Mouse (Mus musculus) C2C12 (cell line): Measurements from ENCODE around the gene Nat10. TPM values are rescaled to one million over a fixed set of nuclear protein-coding genes. Genes with fewer than 3 reads are reported as not detected.

Experiments used
- H3K27me3 ChIP-seq: one replicate; pipeline ENCODE4 v1.6.1; 2011; ENCODE audit not compliant: control insufficient read depth, insufficient read depth, insufficient read length
- H3K36me3 ChIP-seq: one replicate; pipeline ENCODE4 v1.6.1; 2011; ENCODE audit not compliant: control insufficient read depth, insufficient read depth
- H3K4me3 ChIP-seq: one replicate; pipeline ENCODE4 v1.5.1; 2011; ENCODE audit warnings: mild to moderate bottlenecking, control low read depth; ENCODE audit not compliant: poor library complexity, insufficient read depth, severe bottlenecking
- H3K79me2 ChIP-seq: one replicate; pipeline ENCODE4 v1.6.1; 2011; ENCODE audit not compliant: control insufficient read depth, insufficient read depth
- H3K79me3 ChIP-seq: one replicate; pipeline ENCODE4 v1.6.1; 2011; ENCODE audit warnings: low read depth, control low read depth
- H3ac ChIP-seq: one replicate; pipeline ENCODE3; 2011; ENCODE audit warnings: low read depth; ENCODE audit not compliant: control insufficient read depth, insufficient read length
- CEBPB ChIP-seq: IDR thresholded peaks from one replicate; pipeline ENCODE4 v1.6.1; 2011; ENCODE audit warnings: low read depth, mild to moderate bottlenecking, control low read depth, moderate library complexity
- CTCF ChIP-seq: IDR thresholded peaks from one replicate; pipeline ENCODE4 v1.5.1; 2011; ENCODE audit not compliant: control insufficient read depth, insufficient read depth, insufficient read length
- FOSL1 ChIP-seq: IDR thresholded peaks from one replicate; pipeline ENCODE4 v1.8.0; 2011; ENCODE audit warnings: mild to moderate bottlenecking, low read length; ENCODE audit not compliant: poor library complexity, insufficient read depth, severe bottlenecking
- MAX ChIP-seq: IDR thresholded peaks from one replicate; pipeline ENCODE4 v1.6.1; 2011; ENCODE audit warnings: mild to moderate bottlenecking, control low read depth
- MYOD1 ChIP-seq: IDR thresholded peaks from one replicate; pipeline ENCODE4 v1.6.1; 2011; ENCODE audit warnings: low read depth; ENCODE audit not compliant: control insufficient read depth, insufficient read length
- MYOG ChIP-seq: IDR thresholded peaks from one replicate; pipeline ENCODE4 v1.6.1; 2011; ENCODE audit not compliant: control insufficient read depth, insufficient read length; ENCODE audit errors: extremely low read depth
- USF1 ChIP-seq: IDR thresholded peaks from one replicate; pipeline ENCODE4 v1.6.1; 2011; ENCODE audit warnings: low read depth, mild to moderate bottlenecking, control low read depth, moderate library complexity
- polyA plus RNA-seq: library from polyadenylated mRNA; unstranded; fragments of >200 nt; fragmentation: generic; extraction: Trizol; gene quantifications from one replicate; pipeline ENCODE4 v1.2.1, GENCODE M21; 2012; ENCODE audit warnings: missing spikeins

Gene Nat10
- polyA plus RNA-seq, 1 experiment = 28.0 TPM

GRCm38 (mm10) chr2:103749091-103749490 lies 12.0 kb downstream of the Nat10 start:
- peaks cover 91% of the 10 kb centered on the region for H3K36me3 ChIP-seq
- H3K79me3 ChIP-seq = no peaks in the 10 kb centered on the region
- no peak overlapping the region for H3K4me3 ChIP-seq
- no peaks in the 10 kb centered on the region for H3K27me3 ChIP-seq
- no peaks in the 10 kb centered on the region for H3K79me2 ChIP-seq
- no peak overlapping the region for H3ac ChIP-seq
- no peak for TF ChIP-seq MAX
- TF ChIP-seq CEBPB = no peak
- TF ChIP-seq USF1 = no peak
- no peak for TF ChIP-seq CTCF
- TF ChIP-seq MYOG = no peak
- TF ChIP-seq MYOD1 = no peak
- no peak for TF ChIP-seq FOSL1

- Histone ChIP-seq H3K4me3 (no peak overlapping the region), H3K79me3 (no peaks in the 10 kb centered on the region), H3K79me2 (no peaks in the 10 kb centered on the region), H3K36me3 (peaks cover 91% of the 10 kb centered on the region), H3K27me3 (no peaks in the 10 kb centered on the region), H3ac (no peak overlapping the region)
- no peak for TF ChIP-seq CTCF
- TF ChIP-seq MYOD1 = no peak
- no peak for TF ChIP-seq MAX
- no peak for TF ChIP-seq USF1
- no peak for TF ChIP-seq MYOG
- no peak for TF ChIP-seq FOSL1
- TF ChIP-seq CEBPB = no peak
Observed at GRCm38 (mm10) chr2:103747891-103748290, 13.2 kb downstream of the Nat10 start.

- TF ChIP-seq USF1 (no peak), CTCF (no peak), FOSL1 (no peak), MYOG (no peak), MYOD1 (no peak), MAX (no peak), CEBPB (no peak)
- no peaks in the 10 kb centered on the region for H3K79me3 ChIP-seq
- H3K79me2 ChIP-seq = no peaks in the 10 kb centered on the region
- peaks cover 92% of the 10 kb centered on the region for H3K36me3 ChIP-seq
- no peak overlapping the region for H3ac ChIP-seq
- no peak overlapping the region for H3K4me3 ChIP-seq
- H3K27me3 ChIP-seq = no peaks in the 10 kb centered on the region
Observed at GRCm38 (mm10) chr2:103746761-103747160, 14.3 kb downstream of the Nat10 start.

GRCm38 (mm10) chr2:103746096-103746495 lies 15.0 kb downstream of the Nat10 start:
- Histone ChIP-seq H3K36me3 (peaks cover 91% of the 10 kb centered on the region), H3K79me2 (no peaks in the 10 kb centered on the region), H3K27me3 (no peaks in the 10 kb centered on the region), H3ac (no peak overlapping the region), H3K4me3 (no peak overlapping the region), H3K79me3 (no peaks in the 10 kb centered on the region)
- TF ChIP-seq CTCF (no peak), CEBPB (no peak), MYOG (no peak), MAX (no peak), FOSL1 (no peak), USF1 (no peak), MYOD1 (no peak)

- TF ChIP-seq MAX (no peak), USF1 (no peak), CEBPB (no peak), MYOG (no peak), FOSL1 (no peak), CTCF (no peak), MYOD1 (no peak)
- peaks cover 93% of the 10 kb centered on the region for H3K36me3 ChIP-seq
Observed at GRCm38 (mm10) chr2:103745481-103745880, 15.6 kb downstream of the Nat10 start.

GRCm38 (mm10) chr2:103743988-103744387 lies 17.1 kb downstream of the Nat10 start:
- no peak overlapping the region for H3K4me3 ChIP-seq
- H3ac ChIP-seq = no peak overlapping the region
- TF ChIP-seq USF1 (no peak), CTCF (peak; percentile 49)
- peaks cover 93% of the 10 kb centered on the region for H3K36me3 ChIP-seq
- no peaks in the 10 kb centered on the region for H3K79me2 ChIP-seq
- no peaks in the 10 kb centered on the region for H3K27me3 ChIP-seq
- no peaks in the 10 kb centered on the region for H3K79me3 ChIP-seq

More at GRCm38 (mm10) chr2:103745481-103745880, 15.6 kb downstream of the Nat10 start:
- Histone ChIP-seq H3K27me3 (no peaks in the 10 kb centered on the region), H3K79me2 (no peaks in the 10 kb centered on the region), H3K79me3 (no peaks in the 10 kb centered on the region), H3K4me3 (no peak overlapping the region), H3ac (no peak overlapping the region)
